Mouse (Mus musculus): ENCODE data around the gene Gss. TPM values are rescaled to one million over a fixed set of nuclear protein-coding genes. Genes with fewer than 3 reads are reported as not detected.
"Not testable (repeated sequence)": the region's sequence is repeated elsewhere in the genome, so short reads cannot be mapped to it uniquely, and the experiment has no call there.

Gss gene
- polyA plus RNA-seq, 1 experiment: 15.4 TPM

DNA sequence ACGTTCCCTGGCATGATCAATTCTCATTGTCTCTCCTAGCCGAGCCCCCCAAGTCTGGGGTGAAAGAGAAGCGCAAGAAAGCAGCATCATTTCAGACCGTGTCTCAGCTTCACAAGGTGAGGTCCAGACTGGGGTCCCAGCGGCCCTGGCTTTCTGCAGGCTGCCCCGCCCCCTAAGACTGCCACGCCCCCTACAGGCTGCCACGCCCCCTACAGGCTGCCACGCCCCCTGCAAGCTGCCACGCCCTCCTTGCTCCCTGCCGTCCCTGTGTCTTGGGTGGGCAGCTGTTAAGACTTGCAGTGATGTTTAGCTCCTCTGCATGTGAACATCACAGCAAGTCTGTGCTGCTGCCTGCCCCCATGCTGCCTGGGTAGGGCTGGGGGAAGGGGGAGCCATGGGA, 30.0 kb upstream of the Gss start:
- DNase-seq (ENCODE audit: extremely low spot score in 1 of 2, low spot score in 1 of 2): no peak

DNA sequence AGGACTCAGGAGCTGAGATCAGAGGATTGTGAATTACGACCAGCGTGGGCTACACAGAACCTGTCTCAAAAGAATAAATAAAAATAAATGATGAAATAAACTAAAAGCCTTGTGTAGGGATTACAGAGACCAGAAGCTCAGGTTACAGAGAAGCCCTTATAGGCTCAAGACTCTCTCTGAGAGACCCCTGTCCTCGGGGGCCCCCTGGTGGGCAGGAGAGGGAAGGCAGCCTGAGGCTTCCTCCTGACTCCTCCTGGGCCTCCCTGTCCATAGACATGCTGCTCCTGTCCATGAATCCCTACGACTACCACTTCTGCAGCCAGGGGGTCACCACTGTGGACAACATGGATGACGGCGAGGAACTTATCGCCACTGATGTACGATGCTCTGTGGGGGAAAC, 27.2 kb upstream of the Gss start:
- peak; percentile 67 to 95 for DNase-seq (ENCODE audit: extremely low spot score in 1 of 2, low spot score in 1 of 2)

GRCm38 (mm10) chr2:155616971-155617370, 24.4 kb upstream of the Gss start:
- DNase-seq (ENCODE audit: extremely low spot score in 1 of 2, low spot score in 1 of 2): no peak

DNA sequence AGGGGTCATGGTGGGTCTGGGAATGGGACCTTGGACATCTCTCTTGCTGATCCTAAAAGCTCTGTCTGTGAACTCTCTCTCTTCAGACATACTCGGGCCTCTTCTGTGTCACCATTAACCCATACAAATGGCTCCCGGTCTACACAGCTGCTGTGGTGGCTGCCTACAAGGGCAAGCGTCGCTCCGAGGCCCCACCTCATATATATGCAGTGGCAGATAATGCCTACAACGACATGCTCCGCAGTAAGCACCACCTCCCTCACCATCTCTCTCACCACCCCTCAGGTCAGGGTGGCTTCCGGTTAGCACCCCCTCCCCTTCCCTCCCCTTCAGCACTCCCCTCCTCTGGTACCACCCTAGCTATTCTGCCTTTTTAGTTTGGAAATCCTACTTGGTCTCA, 21.3 kb upstream of the Gss start:
- no peak for DNase-seq (ENCODE audit: extremely low spot score in 1 of 2, low spot score in 1 of 2)

DNA sequence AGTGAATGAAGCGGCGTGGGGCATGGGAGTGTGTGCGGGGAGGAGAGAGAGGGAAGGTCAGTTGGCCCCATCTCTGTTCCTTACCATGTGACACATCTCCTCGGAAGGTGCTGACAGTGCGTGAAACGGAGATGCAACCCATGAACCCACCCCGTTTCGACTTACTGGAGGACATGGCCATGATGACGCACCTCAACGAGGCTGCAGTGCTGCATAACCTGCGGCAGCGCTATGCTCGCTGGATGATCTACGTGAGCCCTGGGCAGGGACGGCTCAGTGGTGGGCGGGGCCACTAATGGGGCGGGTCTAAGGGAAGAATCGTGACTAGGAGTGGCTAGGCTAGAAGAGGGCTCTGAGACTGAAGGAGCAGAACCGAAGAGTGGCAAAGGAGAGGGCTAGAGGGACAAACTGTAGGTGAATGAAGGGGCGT, 20.7 kb upstream of the Gss start:
- DNase-seq (ENCODE audit: extremely low spot score in 1 of 2, low spot score in 1 of 2): no peak

GRCm38 (mm10) chr2:155611834-155612550, 19.4 kb upstream of the Gss start:
- DNase-seq (ENCODE audit: extremely low spot score in 1 of 2, low spot score in 1 of 2): no peak

DNA sequence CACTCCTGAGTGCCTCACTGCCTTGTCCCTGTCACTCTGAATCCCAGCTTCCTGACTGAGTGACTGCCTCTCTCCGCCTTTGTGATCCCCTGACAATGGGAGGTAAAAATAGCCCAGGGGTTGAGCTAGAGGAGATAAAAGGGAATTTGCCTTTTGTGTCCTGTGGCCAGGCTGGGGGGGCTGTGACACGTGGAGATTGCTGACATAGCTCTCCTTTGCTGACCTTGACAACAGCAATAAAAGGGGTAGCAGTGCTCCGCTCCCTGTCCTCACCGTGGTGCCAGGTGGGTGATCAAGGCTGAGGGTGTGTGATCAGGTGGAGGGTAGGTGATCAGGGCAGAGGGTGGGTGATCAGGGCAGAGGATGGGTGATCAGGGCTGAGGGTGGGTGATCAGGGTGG, 18.4 kb upstream of the Gss start, which contains the start of gene Myh7b:
TSS of gene Myh7b (plus strand) at position 235 of the 400 bp plus-strand sequence.
- no peak for DNase-seq (ENCODE audit: extremely low spot score in 1 of 2, low spot score in 1 of 2)

- DNase-seq (ENCODE audit: extremely low spot score in 1 of 2, low spot score in 1 of 2): peak in 1 of 2 experiments; percentile 25
Observed at GRCm38 (mm10) chr2:155606360-155606759, 13.8 kb upstream of the Gss start.

GRCm38 (mm10) chr2:155605236-155605589, 12.6 kb upstream of the Gss start:
- DNase-seq (ENCODE audit: extremely low spot score in 1 of 2, low spot score in 1 of 2): not testable (repeated sequence)

DNA sequence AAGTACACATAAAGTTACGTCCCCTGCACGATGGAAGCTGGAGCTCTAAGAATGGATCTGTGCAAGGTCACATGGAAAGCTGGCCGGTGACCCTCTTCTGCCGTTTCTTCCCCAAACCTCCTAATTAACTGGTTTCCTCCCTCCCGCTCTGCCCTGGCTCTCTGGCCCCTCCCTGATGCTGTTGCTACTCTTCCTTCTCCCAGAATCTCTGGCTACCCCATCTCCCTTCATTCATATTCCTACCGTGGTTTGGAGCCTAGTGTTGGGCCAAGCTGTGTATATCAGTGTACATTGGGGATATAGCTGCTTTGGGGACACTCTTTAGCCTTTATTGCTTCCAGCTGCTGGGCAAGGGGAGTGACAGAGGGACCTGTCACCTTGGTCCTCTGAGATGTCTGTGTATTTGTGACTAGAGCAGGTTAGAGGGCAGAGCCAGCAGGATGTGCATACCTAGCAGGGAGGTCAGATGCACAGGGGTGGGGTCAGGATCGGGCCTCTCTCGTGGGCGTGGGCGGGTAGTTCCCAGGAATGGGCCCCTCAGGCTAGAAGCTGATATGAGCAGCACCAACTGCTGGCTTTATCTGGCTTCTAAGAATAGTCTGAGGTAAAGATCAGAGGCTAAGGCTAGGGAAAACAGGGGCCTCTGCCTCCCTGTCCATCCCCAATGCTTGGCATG, 12.1 kb upstream of the Gss start:
- DNase-seq (ENCODE audit: extremely low spot score in 1 of 2, low spot score in 1 of 2): no peak

DNA sequence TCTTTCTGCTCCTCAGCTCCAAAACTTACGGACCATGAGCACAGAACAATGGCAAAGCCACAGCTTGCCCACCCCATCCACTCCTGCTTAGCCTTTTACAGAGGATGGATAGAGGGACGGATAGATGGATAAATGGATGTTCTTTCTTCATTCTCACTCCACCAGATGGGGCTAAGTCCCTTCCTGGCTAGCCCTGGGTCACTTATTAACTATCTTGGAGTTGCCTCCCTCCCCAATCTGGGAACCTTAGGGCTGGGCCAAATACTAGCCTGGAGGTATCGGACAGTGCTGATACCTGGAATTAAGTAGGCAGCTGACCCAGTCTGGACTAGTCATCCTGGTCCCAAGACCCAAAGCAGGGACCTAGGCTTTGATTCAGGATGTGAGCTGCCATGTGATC, 11.1 kb upstream of the Gss start:
- no peak for DNase-seq (ENCODE audit: extremely low spot score in 1 of 2, low spot score in 1 of 2)

GRCm38 (mm10) chr2:155595516-155595915, 2.9 kb upstream of the Gss start:
- no peak for DNase-seq (ENCODE audit: extremely low spot score in 1 of 2, low spot score in 1 of 2)

DNA sequence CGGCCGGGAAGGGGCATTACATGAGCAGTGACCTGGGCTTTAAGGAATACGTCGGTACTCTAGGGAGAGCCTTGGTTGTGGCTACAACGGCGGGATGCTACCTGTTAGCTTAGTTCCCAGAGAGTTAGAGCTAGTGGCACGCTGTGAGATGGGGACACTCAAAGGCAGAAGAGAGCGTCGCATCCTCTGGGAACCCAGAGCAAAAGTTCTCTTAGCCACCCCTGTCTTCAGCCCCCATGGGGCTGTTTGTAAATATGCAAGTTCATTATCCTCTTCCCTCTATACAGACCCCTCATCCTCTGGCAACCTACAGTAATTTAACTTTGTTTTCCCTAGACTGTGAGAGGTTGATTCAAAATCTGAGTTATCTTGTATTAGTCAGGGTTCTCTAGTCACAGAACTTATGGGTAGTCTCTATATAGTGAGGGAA, 259 bp upstream of the Gss start:
- DNase-seq (ENCODE audit: extremely low spot score in 1 of 2, low spot score in 1 of 2): no peak

DNA sequence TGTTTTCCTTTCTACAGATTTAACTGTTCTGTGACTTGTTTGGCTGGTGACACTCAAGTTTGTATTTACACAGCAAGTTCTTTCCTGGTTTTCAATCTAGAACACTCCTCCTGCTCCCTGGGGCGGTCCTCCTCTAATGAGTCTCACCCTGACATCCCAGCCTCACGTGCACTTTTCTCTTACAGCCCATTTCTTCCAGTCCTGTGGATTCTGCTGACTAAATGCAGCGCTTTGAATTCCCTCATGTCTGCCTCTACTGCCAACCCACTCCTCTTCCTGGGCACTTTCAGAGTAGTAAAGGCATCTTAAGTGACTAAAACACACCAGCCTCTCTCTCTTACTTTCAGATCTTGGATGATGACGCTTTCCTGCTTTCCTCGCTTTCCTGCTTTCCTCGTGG, 934 bp downstream of the Gss start:
- peak in 1 of 2 experiments; percentile 13 for DNase-seq (ENCODE audit: extremely low spot score in 1 of 2, low spot score in 1 of 2)

DNA sequence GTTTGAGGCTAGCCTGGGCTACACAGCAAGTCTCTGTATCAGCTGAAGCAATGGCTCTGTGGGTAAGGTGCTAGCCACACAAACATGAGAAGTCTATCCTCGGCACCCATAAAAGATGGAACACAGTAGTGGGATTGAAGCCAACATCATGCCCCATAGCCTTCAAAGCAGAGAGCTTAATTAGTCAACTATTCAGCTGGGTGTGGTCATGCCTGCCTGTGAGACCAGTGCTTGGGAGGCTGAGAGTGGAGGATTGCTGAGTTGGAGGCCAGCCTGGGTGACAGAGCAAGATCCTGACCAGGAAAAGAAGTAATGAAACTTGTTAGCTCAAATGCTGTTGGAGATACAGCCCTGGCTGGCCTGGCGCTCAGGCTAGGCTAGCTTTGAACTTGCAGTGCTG, 1.7 kb downstream of the Gss start:
- no peak for DNase-seq (ENCODE audit: extremely low spot score in 1 of 2, low spot score in 1 of 2)

DNA sequence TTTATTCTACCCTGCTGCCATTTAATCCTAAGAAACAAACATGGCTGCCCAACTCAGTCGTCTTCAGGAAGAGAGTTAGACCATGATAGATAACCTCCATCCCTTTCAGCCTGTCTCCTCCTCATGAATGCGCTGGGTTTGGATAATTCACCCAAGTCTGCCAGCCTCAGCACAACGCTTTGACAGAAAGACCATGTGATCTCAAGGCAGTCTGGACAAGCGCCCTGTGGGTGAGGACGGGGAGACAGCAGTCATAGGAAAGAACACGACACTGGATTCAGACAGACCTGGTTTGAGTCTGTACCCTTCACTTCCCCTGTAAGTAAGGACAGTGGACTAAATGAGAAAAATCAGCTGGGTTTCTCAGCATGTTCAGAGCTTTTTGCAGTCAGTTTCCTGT, 3.1 kb downstream of the Gss start:
- no peak for DNase-seq (ENCODE audit: extremely low spot score in 1 of 2, low spot score in 1 of 2)

GRCm38 (mm10) chr2:155588136-155588535, 4.5 kb downstream of the Gss start:
- no peak for DNase-seq (ENCODE audit: extremely low spot score in 1 of 2, low spot score in 1 of 2)

DNA sequence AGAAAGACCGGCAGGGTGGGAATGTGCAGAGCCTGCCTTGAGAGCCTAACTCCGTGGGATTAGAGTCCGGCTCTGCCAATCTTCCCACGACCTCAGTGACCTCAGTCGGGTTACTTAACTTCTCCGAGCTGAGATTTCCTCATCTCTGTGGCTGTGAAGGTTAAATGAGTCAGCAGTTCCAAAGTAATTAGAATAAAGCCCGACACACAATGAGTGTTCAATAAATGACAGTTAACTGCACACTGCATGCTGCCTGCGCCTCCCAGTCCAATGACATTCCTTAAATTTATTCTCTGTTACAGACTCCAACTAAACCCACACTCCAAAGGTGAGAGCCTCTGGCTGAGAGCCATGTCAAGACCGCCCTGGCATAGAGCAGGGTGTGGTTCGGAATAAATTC, 7.1 kb downstream of the Gss start:
- DNase-seq (ENCODE audit: extremely low spot score in 1 of 2, low spot score in 1 of 2): no peak

- no peak for DNase-seq (ENCODE audit: extremely low spot score in 1 of 2, low spot score in 1 of 2)
Observed at GRCm38 (mm10) chr2:155585082-155585481, 7.5 kb downstream of the Gss start.

DNA sequence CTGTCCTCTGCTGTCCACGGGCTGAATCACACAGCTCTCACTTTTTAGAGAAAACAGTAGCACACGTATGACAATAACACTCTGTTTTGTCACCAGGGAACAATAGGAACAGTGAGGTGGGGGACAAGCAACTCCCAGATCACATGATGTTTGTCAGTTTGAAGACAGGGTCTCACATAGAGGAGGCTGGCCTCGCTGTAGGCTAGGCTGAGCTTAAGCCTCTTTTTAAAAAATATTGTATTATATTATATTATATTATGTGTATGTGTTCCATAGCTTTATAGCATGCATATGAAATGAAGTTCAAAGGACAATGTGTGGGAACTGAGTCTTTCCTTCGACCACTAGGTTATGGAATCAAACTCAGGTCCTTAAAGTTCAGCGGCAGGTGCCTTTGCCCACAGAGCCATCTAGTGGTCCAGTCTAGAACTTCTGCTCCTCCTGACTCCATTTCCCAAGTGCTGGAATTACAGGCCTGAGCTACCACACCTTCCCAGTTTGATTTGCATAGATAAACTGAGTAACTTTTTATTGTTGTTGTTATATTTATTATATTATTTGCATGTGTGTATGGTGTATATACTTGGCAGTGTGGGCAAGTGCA, 8.6 kb downstream of the Gss start:
- DNase-seq (ENCODE audit: extremely low spot score in 1 of 2, low spot score in 1 of 2): peak in 1 of 2 experiments; percentile 77

DNA sequence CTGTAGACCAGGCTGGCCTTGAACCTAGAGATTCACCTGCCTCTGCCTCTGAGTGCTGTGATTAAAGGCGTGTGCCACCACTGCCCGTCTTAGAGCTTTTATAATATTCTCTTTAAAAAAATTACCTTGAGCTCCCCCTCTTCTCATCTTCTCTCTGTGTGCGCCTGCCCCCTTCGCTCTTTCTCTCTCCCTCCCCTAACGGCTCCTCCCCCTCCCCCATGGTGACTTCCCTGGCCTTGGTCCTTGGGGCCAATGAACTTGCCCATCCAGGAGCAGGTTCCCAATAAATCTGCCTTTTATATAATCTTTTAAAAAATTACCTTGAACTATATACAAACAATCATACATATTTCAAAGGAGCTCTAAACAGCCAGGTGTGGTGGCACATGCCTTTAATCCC, 9.6 kb downstream of the Gss start:
- no peak for DNase-seq (ENCODE audit: extremely low spot score in 1 of 2, low spot score in 1 of 2)
